Mouse (Mus musculus): ENCODE measurements at regions not wholly inside any gene's neighbourhood (a gene's known extent, or its start where the extent isn't known, plus 50 kb on each side); places are given as distances from the start of the nearest gene placed in this dataset.
A peak's percentile ranks its signal among the peaks of the same experiment; 100 is the strongest.
"Not testable (repeated sequence)": the region's sequence is repeated elsewhere in the genome, so short reads cannot be mapped to it uniquely, and the experiment has no call there.

- not testable (repeated sequence) for DNase-seq (ENCODE audit: low read depth, low spot score)
These were observed 99.3 kb downstream of the Gm7489 start for GRCm38 (mm10) chr15:53984006-53984405.

GRCm38 (mm10) chr15:53989888-53990287, 105.2 kb downstream of the Gm7489 start:
- no peak for DNase-seq (ENCODE audit: low read depth, low spot score)

- no peak for DNase-seq (ENCODE audit: low read depth, low spot score)
These were observed 110.6 kb downstream of the Gm7489 start for GRCm38 (mm10) chr15:53995199-53995868.

- no peak for DNase-seq (ENCODE audit: low read depth, low spot score)
These were observed 114.0 kb downstream of the Gm7489 start for GRCm38 (mm10) chr15:53998600-53999290.

GRCm38 (mm10) chr15:54033756-54034155, 149.1 kb downstream of the Gm7489 start:
- DNase-seq (ENCODE audit: low read depth, low spot score), result no peak

GRCm38 (mm10) chr15:54050711-54051110, 166.0 kb downstream of the Gm7489 start:
- no peak for DNase-seq (ENCODE audit: low read depth, low spot score)

GRCm38 (mm10) chr15:54070005-54070634, 185.4 kb downstream of the Gm7489 start:
- DNase-seq (ENCODE audit: low read depth, low spot score), result peak; percentile 61

GRCm38 (mm10) chr15:54071732-54072131, 187.0 kb downstream of the Gm7489 start:
- no peak for DNase-seq (ENCODE audit: low read depth, low spot score)

GRCm38 (mm10) chr15:54091301-54091700, 206.6 kb downstream of the Gm7489 start:
- no peak for DNase-seq (ENCODE audit: low read depth, low spot score)

GRCm38 (mm10) chr15:54092386-54092785, 207.7 kb downstream of the Gm7489 start:
- no peak for DNase-seq (ENCODE audit: low read depth, low spot score)

GRCm38 (mm10) chr15:54097498-54097897, 212.8 kb downstream of the Gm7489 start:
- DNase-seq (ENCODE audit: low read depth, low spot score), result no peak

- no peak for DNase-seq (ENCODE audit: low read depth, low spot score)
These were observed 227.7 kb downstream of the Gm7489 start for GRCm38 (mm10) chr15:54112406-54112805.

GRCm38 (mm10) chr15:54114096-54114512, 229.4 kb downstream of the Gm7489 start:
- no peak for DNase-seq (ENCODE audit: low read depth, low spot score)

- DNase-seq (ENCODE audit: low read depth, low spot score), result no peak
These were observed 233.3 kb downstream of the Gm7489 start for GRCm38 (mm10) chr15:54117967-54118538.

- DNase-seq (ENCODE audit: low read depth, low spot score), result no peak
These were observed 235.8 kb downstream of the Gm7489 start for GRCm38 (mm10) chr15:54120456-54120855.

GRCm38 (mm10) chr15:54164350-54164749, 279.6 kb downstream of the Gm7489 start:
- DNase-seq (ENCODE audit: low read depth, low spot score), result peak; percentile 23

GRCm38 (mm10) chr15:54167842-54168361, 283.2 kb downstream of the Gm7489 start:
- no peak for DNase-seq (ENCODE audit: low read depth, low spot score)

GRCm38 (mm10) chr15:54177221-54177620, 292.5 kb downstream of the Gm7489 start:
- no peak for DNase-seq (ENCODE audit: low read depth, low spot score)

- no peak for DNase-seq (ENCODE audit: low read depth, low spot score)
These were observed 293.1 kb downstream of the Gm7489 start for GRCm38 (mm10) chr15:54177791-54178190.
